Mouse (Mus musculus): ENCODE measurements at regions not wholly inside any gene's neighbourhood (a gene's known extent, or its start where the extent isn't known, plus 50 kb on each side); places are given as distances from the start of the nearest gene placed in this dataset.

DNA sequence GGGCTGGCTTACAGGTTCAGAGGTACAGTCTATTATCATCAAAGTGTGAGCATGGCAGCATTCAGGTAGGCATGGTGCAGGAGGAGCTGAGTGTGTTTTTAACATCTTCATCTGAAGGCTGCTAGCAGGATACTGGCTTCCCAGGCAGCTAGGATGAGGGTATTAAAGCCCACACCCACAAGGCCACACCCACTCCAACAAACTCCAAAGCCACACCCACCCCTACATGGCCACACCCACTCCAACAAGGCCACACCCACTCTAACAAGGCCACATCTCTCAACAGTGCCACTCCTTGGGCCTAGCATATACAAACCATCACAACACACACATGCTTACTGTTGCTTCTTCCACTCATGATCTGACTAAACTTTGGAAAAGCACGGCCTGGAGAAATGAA lies 172.5 kb downstream of the Msrb3 start:
- TF ChIP-seq POLR2A (IDR thresholded peaks at IDR 0.05; ENCODE audit: low read depth, low read length) (no peak), CHD1 (IDR thresholded peaks at IDR 0.05; ENCODE audit: low read depth, low read length) (no peak), MAFK (IDR thresholded peaks at IDR 0.05; ENCODE audit: insufficient replicate concordance, low read length) (no peak), ZMIZ1 (IDR thresholded peaks at IDR 0.05; ENCODE audit: low read depth, low read length) (no peak), E2F4 (IDR thresholded peaks at IDR 0.05; ENCODE audit: insufficient replicate concordance, low read depth, low read length) (no peak), TBP (conservative IDR thresholded peaks at IDR 0.05; ENCODE audit: low read depth, low read length) (no peak), CTCF (conservative IDR thresholded peaks at IDR 0.05 in 1 of 2, IDR thresholded peaks at IDR 0.05 in 1 of 2; ENCODE audit: low read depth in 2 of 2, low read length in 2 of 2) (no peak), SIN3A (IDR thresholded peaks at IDR 0.05; ENCODE audit: low read length) (no peak), USF1 (IDR thresholded peaks at IDR 0.05; ENCODE audit: low read depth, low read length) (no peak), MAX (IDR thresholded peaks at IDR 0.05; ENCODE audit: low read length) (no peak)

Measured in CH12.LX (cell line).